Mouse (Mus musculus): ENCODE data around the gene Rpl26. TPM values are rescaled to one million over a fixed set of nuclear protein-coding genes. Genes with fewer than 3 reads are reported as not detected.
A peak's percentile ranks its signal among the peaks of the same experiment; 100 is the strongest.

The Rpl26 gene
- polyA plus RNA-seq, 1 experiment from 2014 or later, result 807 TPM

- Histone ChIP-seq H3K27ac (ENCODE audit: low read length) (peak overlapping the region; percentile 38; the same call in 1 of the 2 replicates), H3K4me2 (replicated peaks; ENCODE audit: low read depth, low read length) (no peak overlapping the region)
Observed at GRCm38 (mm10) chr11:68892233-68892832, 9.1 kb upstream of the Rpl26 start.

GRCm38 (mm10) chr11:68893911-68894464 lies 7.4 kb upstream of the Rpl26 start:
- H3K4me3 ChIP-seq (ENCODE audit: low read depth, low read length), result no peak overlapping the region
- peaks cover 5% of the 10 kb centered on the region; the same call in 1 of the 2 replicates for H3K4me1 ChIP-seq (ENCODE audit: insufficient read depth, low read depth, low read length)
- no peak for TF ChIP-seq CTCF (IDR thresholded peaks at IDR 0.05)
- no peak for TF ChIP-seq EP300 (IDR thresholded peaks at IDR 0.05)
- WGBS, result 48% methylated on average over 12 of the region's 12 CpGs
- no peak overlapping the region for H3K9ac ChIP-seq (replicated peaks; ENCODE audit: low read depth)
- no peak for DNase-seq (ENCODE audit: low spot score)
- H3K27me3 ChIP-seq (replicated peaks; ENCODE audit: insufficient read depth, low read length), result no peaks in the 10 kb centered on the region
- no peak overlapping the region for H3K4me2 ChIP-seq (replicated peaks; ENCODE audit: low read depth, low read length)
- no peak for ATAC-seq
- H3K27ac ChIP-seq (ENCODE audit: low read length), result no peak overlapping the region
- H3K36me3 ChIP-seq (ENCODE audit: insufficient read depth, low read length), result no peaks in the 10 kb centered on the region
- no peaks in the 10 kb centered on the region for H3K9me3 ChIP-seq (ENCODE audit: low read length)

More at GRCm38 (mm10) chr11:68892233-68892832, 9.1 kb upstream of the Rpl26 start:
- Histone ChIP-seq H3K36me3 (ENCODE audit: insufficient read depth, low read length) (no peaks in the 10 kb centered on the region), H3K9ac (replicated peaks; ENCODE audit: low read depth) (no peak overlapping the region), H3K27me3 (replicated peaks; ENCODE audit: insufficient read depth, low read length) (no peaks in the 10 kb centered on the region), H3K9me3 (ENCODE audit: low read length) (no peaks in the 10 kb centered on the region), H3K4me3 (ENCODE audit: low read depth, low read length) (no peak overlapping the region), H3K4me1 (ENCODE audit: insufficient read depth, low read depth, low read length) (peaks cover 5% of the 10 kb centered on the region; the same call in 1 of the 2 replicates)
- DNase-seq (ENCODE audit: low spot score) (peak; percentile 38), ATAC-seq (peak; percentile 69)
- WGBS, result 36% methylated on average over 14 of the region's 15 CpGs
- TF ChIP-seq CTCF (IDR thresholded peaks at IDR 0.05) (no peak), EP300 (IDR thresholded peaks at IDR 0.05) (no peak)

GRCm38 (mm10) chr11:68896247-68896646 lies 5.1 kb upstream of the Rpl26 start:
- Histone ChIP-seq H3K4me2 (replicated peaks; ENCODE audit: low read depth, low read length) (no peak overlapping the region), H3K27me3 (replicated peaks; ENCODE audit: insufficient read depth, low read length) (no peaks in the 10 kb centered on the region), H3K4me3 (ENCODE audit: low read depth, low read length) (no peak overlapping the region), H3K9me3 (ENCODE audit: low read length) (no peaks in the 10 kb centered on the region), H3K27ac (ENCODE audit: low read length) (no peak overlapping the region), H3K4me1 (ENCODE audit: insufficient read depth, low read depth, low read length) (peaks cover 5% of the 10 kb centered on the region; the same call in 1 of the 2 replicates), H3K36me3 (ENCODE audit: insufficient read depth, low read length) (no peaks in the 10 kb centered on the region), H3K9ac (replicated peaks; ENCODE audit: low read depth) (no peak overlapping the region)
- no peak for TF ChIP-seq CTCF (IDR thresholded peaks at IDR 0.05)
- TF ChIP-seq EP300 (IDR thresholded peaks at IDR 0.05), result 0 out of 2 replicates have a peak, but pooled peaks have one; percentile 17
- DNase-seq (ENCODE audit: low spot score), result no peak
- ATAC-seq, result no peak
- 73% methylated on average over 5 of the region's 5 CpGs for WGBS

- Histone ChIP-seq H3K36me3 (ENCODE audit: insufficient read depth, low read length) (no peaks in the 10 kb centered on the region), H3K9me3 (ENCODE audit: low read length) (no peaks in the 10 kb centered on the region), H3K4me2 (replicated peaks; ENCODE audit: low read depth, low read length) (no peak overlapping the region), H3K27ac (ENCODE audit: low read length) (no peak overlapping the region), H3K4me3 (ENCODE audit: low read depth, low read length) (no peak overlapping the region), H3K9ac (replicated peaks; ENCODE audit: low read depth) (no peak overlapping the region), H3K27me3 (replicated peaks; ENCODE audit: insufficient read depth, low read length) (no peaks in the 10 kb centered on the region), H3K4me1 (ENCODE audit: insufficient read depth, low read depth, low read length) (peaks cover 2% of the 10 kb centered on the region; the same call in 1 of the 2 replicates)
- ATAC-seq (no peak), DNase-seq (ENCODE audit: low spot score) (peak; percentile 49)
- 50% methylated on average over 4 of the region's 4 CpGs for WGBS
- TF ChIP-seq EP300 (IDR thresholded peaks at IDR 0.05) (no peak), CTCF (IDR thresholded peaks at IDR 0.05) (peak; percentile 82)
Observed at GRCm38 (mm10) chr11:68897120-68897519, 4.3 kb upstream of the Rpl26 start.

GRCm38 (mm10) chr11:68897838-68898237 lies 3.5 kb upstream of the Rpl26 start:
- no peak for ATAC-seq

GRCm38 (mm10) chr11:68898790-68899189 lies 2.6 kb upstream of the Rpl26 start:
- WGBS, result 67% methylated on average over 6 of the region's 6 CpGs
- no peak for ATAC-seq
- Histone ChIP-seq H3K36me3 (ENCODE audit: insufficient read depth, low read length) (peaks cover 8% of the 10 kb centered on the region; the same call in 1 of the 2 replicates), H3K9me3 (ENCODE audit: low read length) (no peaks in the 10 kb centered on the region), H3K4me2 (replicated peaks; ENCODE audit: low read depth, low read length) (no peak overlapping the region), H3K4me3 (ENCODE audit: low read depth, low read length) (no peak overlapping the region), H3K27me3 (replicated peaks; ENCODE audit: insufficient read depth, low read length) (no peaks in the 10 kb centered on the region), H3K9ac (replicated peaks; ENCODE audit: low read depth) (no peak overlapping the region), H3K4me1 (ENCODE audit: insufficient read depth, low read depth, low read length) (no peaks in the 10 kb centered on the region), H3K27ac (ENCODE audit: low read length) (no peak overlapping the region)
- TF ChIP-seq EP300 (IDR thresholded peaks at IDR 0.05), result no peak
- TF ChIP-seq CTCF (IDR thresholded peaks at IDR 0.05), result no peak
- DNase-seq (ENCODE audit: low spot score), result no peak

More at GRCm38 (mm10) chr11:68897838-68898237, 3.5 kb upstream of the Rpl26 start:
- Histone ChIP-seq H3K4me1 (ENCODE audit: insufficient read depth, low read depth, low read length) (no peaks in the 10 kb centered on the region), H3K9ac (replicated peaks; ENCODE audit: low read depth) (no peak overlapping the region), H3K9me3 (ENCODE audit: low read length) (no peaks in the 10 kb centered on the region), H3K27ac (ENCODE audit: low read length) (no peak overlapping the region), H3K4me2 (replicated peaks; ENCODE audit: low read depth, low read length) (no peak overlapping the region), H3K36me3 (ENCODE audit: insufficient read depth, low read length) (no peaks in the 10 kb centered on the region; the same call in 1 of the 2 replicates), H3K27me3 (replicated peaks; ENCODE audit: insufficient read depth, low read length) (no peaks in the 10 kb centered on the region), H3K4me3 (ENCODE audit: low read depth, low read length) (no peak overlapping the region)
- 56% methylated on average over 6 of the region's 6 CpGs for WGBS
- DNase-seq (ENCODE audit: low spot score), result no peak
- no peak for TF ChIP-seq EP300 (IDR thresholded peaks at IDR 0.05)
- no peak for TF ChIP-seq CTCF (IDR thresholded peaks at IDR 0.05)

Measured in lung, postnatal 0 days (tissue).